Mouse (Mus musculus) erythroblast, embryonic 14.5 days (primary cell): ENCODE data around the gene Smg9.

Experiments used
- GATA1 ChIP-seq: IDR thresholded peaks from 2 replicates; pipeline ENCODE4 v1.6.1; 2012; ENCODE audit warnings: low read length, inconsistent platforms, mixed read lengths
- TAL1 ChIP-seq: IDR thresholded peaks from 3 replicates; pipeline ENCODE4 v1.6.1; 2012; ENCODE audit warnings: low read length, inconsistent platforms, mixed read lengths

- TF ChIP-seq GATA1 (no peak), TAL1 (no peak)
Measured at GRCm38 (mm10) chr7:24459440-24459839, 60.0 kb downstream of the Smg9 start.
